Mouse (Mus musculus) bone marrow macrophage, adult 2 months (primary cell): ENCODE results near the gene Tfap2e. TPM values are rescaled to one million over a fixed set of nuclear protein-coding genes. Genes with fewer than 3 reads are reported as not detected.

Experiments
- H3K27ac ChIP-seq: 2 replicates; pipeline ENCODE4 v1.5.1; 2012; ENCODE audit warnings: low read depth, low read length; ENCODE audit not compliant: insufficient read depth
- H3K4me1 ChIP-seq: 2 replicates; pipeline ENCODE4 v1.6.1; 2012; ENCODE audit warnings: low read length; ENCODE audit not compliant: control insufficient read depth, insufficient read depth
- H3K4me3 ChIP-seq: 2 replicates; pipeline ENCODE4 v1.5.1; 2012; ENCODE audit warnings: mild to moderate bottlenecking, low read length, moderate library complexity; ENCODE audit not compliant: insufficient read depth
- CTCF ChIP-seq: IDR thresholded peaks from 2 replicates; pipeline ENCODE4 v1.5.1; 2012; ENCODE audit warnings: low read depth, mild to moderate bottlenecking, low read length, moderate library complexity
- POLR2A ChIP-seq: IDR thresholded peaks from 2 replicates; pipeline ENCODE4 v1.6.1; 2012; ENCODE audit warnings: mild to moderate bottlenecking, low read depth, low read length, borderline replicate concordance
- polyA plus RNA-seq: library from polyadenylated mRNA; stranded (reverse); fragments of >200 nt; gene quantifications from 2 replicates; pipeline ENCODE4 v1.2.4, GENCODE M21; 2012; ENCODE audit not compliant: missing spikeins, insufficient read depth, insufficient read length

Gene Tfap2e
- not detected in 2 replicates for polyA plus RNA-seq

DNA sequence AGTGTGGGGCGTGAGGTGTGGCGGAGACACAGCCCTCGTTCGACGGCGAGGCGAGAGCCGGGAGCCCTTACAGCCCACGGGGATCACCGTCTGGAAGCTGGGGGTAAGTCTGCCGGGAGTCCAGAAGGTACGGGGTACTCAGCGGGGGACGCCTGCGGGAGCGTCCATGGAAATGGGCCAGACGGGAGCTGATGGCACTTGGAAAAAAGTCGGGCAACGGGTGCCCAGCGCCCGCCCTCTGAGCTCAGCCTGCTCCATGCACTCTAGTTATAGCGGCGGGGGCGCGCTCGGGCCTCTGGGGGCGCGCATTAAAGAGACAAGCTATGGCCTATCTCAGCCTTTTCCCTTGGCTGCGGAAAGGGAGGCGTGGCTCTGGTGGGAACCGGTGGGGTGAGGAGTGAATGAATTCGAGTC, at the start of gene Tfap2e:
TSS of gene Tfap2e (minus strand) at position 240 of the 414 bp plus-strand sequence.
- peak within 1 kb of the TSS; percentile 8; the same call in 1 of the 2 replicates for H3K4me3 ChIP-seq
- H3K27ac ChIP-seq, result no peak within 1 kb of the TSS
- TF ChIP-seq POLR2A, result no peak

DNA sequence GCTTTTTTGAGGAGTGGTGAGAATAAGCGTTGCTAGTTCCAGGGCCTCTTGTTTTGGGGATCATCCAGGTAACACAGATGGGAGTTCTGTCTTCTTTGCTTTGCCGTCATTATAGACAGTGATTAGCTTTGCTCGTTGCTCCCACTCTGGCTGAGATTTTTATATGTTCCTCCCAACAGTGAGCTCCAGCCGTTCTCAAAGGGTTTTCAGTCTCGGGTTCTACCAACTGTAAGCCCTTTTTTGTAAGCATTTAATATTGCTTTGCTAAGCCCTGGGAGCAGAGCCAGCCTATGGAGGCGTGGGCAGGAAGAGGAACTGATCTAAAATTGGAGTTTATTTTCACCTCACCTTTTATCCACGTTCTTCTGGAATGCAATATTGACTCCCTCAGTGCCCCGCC, 47.0 kb upstream of the Tfap2e start:
- TF ChIP-seq CTCF (no peak), POLR2A (no peak)

More for the DNA sequence above, at the start of gene Tfap2e:
- H3K4me1 ChIP-seq, result no peaks in the 10 kb centered on the region

DNA sequence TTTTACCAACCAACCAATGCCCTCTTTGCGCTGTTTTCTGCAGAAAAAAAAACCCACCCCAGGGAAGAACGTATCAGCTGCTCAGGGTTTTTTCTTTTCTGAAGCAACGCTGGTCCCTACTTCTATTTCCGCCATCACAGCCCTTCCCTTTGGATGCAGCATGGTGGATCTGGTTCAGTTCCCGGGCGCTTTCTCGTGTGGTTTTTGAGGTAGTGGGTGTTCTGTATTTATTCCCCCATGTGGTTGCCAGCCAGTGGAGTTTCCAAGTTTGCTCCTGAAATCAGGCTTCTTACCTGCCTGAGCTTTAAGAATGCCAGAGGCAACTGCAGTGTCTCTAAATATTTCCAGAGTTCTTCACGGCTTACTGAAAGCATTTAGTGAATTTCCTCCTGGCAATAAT, 46.5 kb upstream of the Tfap2e start:
- TF ChIP-seq POLR2A (no peak), CTCF (no peak)
- Histone ChIP-seq H3K4me3 (no peak overlapping the region), H3K27ac (no peak overlapping the region), H3K4me1 (peaks cover 4% of the 10 kb centered on the region)

More for the DNA sequence above, 47.0 kb upstream of the Tfap2e start:
- H3K27ac ChIP-seq, result no peak overlapping the region
- peaks cover 4% of the 10 kb centered on the region for H3K4me1 ChIP-seq
- no peak overlapping the region for H3K4me3 ChIP-seq

DNA sequence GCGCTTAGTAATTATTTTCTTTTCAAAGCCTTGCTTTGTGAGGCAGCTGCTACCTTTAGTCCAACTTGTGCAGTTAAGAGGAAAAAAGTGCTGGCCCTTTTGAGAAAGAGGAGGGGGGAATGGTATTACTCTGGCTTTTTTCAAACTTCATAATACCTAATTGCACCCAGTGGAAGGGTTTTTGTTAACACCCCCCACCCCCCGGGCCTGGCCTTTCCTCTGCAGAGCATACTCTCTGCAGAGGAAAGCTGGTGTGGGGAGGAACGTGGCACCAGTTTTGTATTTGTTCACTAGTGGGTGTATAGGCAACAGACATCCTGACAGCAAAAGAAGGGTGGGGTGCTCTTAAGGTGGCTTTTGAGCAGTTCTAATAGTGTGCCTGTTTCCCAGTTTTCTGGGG, 45.8 kb upstream of the Tfap2e start:
- Histone ChIP-seq H3K4me1 (peaks cover 4% of the 10 kb centered on the region), H3K4me3 (no peak overlapping the region), H3K27ac (no peak overlapping the region)
- TF ChIP-seq POLR2A (no peak), CTCF (no peak)

DNA sequence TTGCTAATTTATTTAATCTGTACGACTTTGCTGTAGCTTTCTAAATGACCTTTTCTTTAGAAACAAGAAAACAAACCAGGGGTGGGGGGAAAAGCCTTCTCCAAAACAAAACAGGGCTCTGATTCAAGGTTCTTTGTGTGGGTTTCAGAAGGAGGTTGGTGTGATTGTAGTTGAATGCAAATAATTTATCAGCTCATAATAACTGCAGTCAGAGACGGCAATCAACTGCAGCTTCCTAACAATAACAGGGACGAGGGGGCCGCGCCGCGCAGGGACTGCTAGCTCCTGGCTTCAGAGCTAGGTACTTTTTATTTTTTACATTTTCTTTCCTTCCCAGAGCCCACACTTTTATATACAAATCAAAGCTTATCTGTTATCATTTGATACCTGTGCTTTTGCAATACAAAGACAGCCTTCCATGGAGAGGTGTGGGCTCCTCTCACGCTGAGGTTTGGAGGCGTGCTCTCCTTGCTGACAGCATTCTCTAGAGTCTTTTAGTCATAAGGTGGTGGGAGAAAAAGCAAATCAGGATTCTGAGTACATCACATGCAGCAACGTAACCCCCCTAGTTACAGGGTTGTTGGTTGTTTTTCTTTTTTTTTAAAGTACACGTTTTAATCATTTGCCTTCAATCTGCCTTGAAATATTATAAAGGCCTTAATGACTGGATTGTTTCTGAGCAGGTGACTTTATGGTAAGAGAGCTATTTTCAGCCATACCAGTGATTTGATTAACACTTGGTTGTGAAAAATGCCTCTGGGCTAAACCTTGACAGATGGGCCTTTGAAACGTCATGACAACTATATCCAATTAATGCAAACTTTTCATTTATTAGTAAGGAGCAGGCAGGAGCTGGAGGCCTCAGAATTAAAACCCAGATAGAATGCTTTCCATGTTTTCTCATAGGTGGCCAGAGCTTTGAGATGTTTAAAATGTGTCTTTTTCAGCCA, 44.1 kb upstream of the Tfap2e start:
- H3K27ac ChIP-seq, result no peak overlapping the region
- no peak overlapping the region for H3K4me3 ChIP-seq
- peaks cover 4% of the 10 kb centered on the region for H3K4me1 ChIP-seq
- TF ChIP-seq POLR2A (no peak), CTCF (no peak)

DNA sequence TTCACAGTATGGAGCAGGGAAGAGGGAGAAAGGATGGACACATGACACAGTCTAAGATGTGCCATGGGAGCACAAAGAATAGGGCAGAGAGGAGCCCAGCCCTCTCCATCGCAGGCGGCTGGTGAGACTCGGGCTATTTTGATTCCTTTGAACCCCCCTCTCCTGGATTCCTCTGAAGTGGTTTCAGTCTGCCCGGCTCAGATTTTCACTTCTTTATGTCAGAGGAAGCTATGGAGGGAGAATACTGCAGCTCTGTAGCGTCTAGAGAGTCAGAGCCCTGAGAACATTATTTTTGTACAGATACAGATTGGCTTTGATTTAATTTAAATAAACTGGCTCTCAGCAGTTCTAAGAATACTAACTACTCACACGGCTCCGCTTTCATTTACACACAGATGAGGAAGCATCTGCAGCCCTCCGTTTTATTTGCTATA, 43.1 kb upstream of the Tfap2e start:
- Histone ChIP-seq H3K27ac (no peak overlapping the region), H3K4me3 (no peak overlapping the region), H3K4me1 (peaks cover 4% of the 10 kb centered on the region)
- TF ChIP-seq POLR2A (no peak), CTCF (no peak)

DNA sequence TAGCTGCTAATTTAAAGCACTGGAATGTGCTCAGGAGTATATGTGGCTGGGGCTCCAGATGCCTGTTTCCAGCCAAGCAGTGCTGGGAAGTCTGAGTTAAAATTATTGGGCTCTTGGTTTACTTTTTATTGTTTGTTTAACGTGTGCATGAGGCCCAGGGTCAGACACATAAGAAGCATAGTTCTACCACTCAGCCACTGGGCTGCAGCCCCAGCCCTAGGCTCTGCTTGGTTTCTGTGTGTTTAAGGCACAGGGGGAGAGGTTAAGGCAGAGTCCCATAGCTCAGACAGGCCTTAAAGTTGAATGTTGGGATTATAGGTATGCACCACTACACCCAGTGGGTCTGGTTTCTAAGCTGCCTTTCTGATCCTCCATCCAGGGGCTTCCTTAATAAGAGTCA, 39.1 kb upstream of the Tfap2e start:
- TF ChIP-seq CTCF (no peak), POLR2A (no peak)
- peaks cover 6% of the 10 kb centered on the region for H3K4me1 ChIP-seq
- H3K27ac ChIP-seq, result no peak overlapping the region
- no peak overlapping the region for H3K4me3 ChIP-seq

DNA sequence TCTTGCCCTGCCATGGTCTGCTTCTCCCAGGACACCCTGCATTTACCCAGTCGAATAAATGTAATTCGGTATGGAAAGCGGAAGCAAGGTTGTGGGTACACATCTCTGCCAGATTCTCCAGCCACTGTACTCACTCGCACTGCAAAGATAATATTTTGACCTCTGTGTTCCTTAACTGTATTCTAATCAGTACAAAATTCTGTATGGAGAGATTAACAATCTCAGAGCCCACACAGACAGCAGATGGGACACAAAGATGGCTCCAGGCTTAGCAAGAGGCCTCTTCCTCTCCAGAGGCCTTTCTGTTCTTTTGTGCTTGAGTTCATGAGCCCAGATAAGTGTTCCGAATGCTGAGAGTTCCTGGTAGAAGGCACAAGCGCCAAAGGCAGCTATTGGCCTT, 37.8 kb upstream of the Tfap2e start:
- no peak for TF ChIP-seq POLR2A
- no peak for TF ChIP-seq CTCF
- Histone ChIP-seq H3K4me1 (peaks cover 6% of the 10 kb centered on the region), H3K4me3 (no peak overlapping the region), H3K27ac (no peak overlapping the region)

DNA sequence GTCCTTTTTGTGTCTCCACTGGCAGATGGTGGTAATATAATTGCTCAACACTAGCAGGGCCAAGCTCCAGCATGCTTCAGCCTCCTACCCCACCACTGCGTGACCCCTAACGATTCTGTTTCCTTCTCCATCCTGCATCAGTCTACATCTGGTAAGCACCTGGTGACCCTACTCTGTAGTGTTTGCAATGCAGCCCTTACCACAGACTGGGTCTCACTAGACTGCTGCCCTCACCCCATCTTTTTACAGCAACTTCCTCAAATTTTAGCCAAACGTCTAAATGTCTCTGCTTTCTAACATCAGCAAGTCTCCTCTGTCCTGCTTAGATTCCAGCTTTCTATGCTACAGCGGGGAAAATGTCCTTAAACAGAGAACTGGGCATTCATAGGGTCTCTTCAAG, 34.8 kb upstream of the Tfap2e start:
- no peak for TF ChIP-seq CTCF
- no peak for TF ChIP-seq POLR2A
- Histone ChIP-seq H3K4me3 (no peak overlapping the region), H3K4me1 (peaks cover 6% of the 10 kb centered on the region), H3K27ac (no peak overlapping the region)

DNA sequence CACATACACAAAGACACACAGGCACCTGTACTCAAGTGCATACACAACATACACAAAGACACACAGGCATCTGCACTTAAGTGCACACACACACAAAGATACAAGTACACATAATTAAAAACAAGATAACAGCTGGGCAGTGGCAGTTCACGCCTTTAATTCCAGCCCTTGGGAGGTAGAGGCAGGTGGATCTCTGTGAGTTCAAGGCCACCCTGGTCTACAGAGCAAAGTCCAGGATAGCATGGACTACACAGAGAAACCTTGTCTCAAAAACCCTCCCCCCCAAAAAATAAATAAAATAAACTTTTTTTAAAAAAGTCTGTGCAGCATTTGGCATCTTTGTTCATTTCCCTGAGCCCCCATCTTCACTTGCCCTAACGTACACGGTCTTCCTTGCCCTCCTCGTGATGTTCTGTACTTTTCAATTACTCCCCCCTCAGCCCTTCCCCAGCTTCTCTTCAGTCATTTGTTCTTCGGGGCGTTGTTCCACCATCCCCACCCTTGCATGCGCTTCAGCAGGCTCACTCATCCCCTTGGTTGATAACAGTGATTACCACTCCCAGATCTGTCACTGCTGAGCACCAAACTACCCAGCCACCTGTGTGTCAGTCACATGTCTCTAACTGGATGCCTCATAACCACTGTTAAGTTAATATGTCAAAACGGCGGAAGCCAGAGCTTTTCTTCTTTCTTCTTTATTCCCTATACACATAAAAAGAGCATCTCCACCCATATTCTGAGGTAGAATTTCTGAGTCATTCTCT, 33.9 kb upstream of the Tfap2e start:
- Histone ChIP-seq H3K27ac (no peak overlapping the region), H3K4me3 (no peak overlapping the region), H3K4me1 (peaks cover 6% of the 10 kb centered on the region)
- TF ChIP-seq POLR2A (no peak), CTCF (no peak)
